Mouse (Mus musculus) embryo, embryonic 11 days (tissue): ENCODE results near the gene Ykt6.

Experiments
- DNase-seq: peaks from one replicate; pipeline ENCODE4 v3.0.0-alpha.2; 2015

The Ykt6 gene

DNA sequence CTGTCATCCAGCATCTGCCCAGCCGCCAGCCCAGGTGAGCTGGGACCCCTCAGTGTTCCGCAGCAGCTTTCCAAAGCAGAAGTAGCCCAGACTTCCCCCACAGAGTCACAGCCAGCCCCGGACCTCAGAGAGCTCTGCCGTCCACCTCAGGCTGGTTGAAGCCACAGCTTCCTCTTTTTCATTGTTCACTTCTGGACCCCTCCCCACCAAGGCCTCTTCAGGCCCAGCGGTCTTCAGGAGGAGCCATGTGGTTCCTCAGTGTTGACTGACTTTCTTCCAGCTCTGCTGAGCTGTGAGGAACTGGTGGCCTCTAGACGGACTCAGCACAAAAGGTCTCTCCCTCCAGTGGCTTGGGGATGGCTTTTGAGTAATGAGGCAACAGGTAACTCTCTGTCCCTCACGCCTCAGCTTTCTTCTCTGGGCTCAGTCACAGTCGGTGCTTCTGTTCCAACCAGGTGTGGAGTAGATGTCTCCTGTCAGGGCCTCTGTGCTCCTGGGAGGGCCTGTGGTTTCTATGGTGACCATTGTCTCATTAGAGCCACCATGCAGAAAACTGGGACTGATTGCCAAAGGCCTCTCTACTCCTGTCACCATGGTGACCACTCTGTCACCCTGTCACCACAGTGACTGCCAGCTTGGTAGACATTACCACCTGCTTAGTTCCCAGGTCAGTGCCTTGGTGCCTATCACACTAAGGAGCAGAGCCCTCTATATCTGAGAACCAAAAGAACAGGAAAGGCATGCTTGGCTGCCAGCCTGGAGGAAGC lies 5.7 kb upstream of the Ykt6 start, which contains the start of gene Gck:
Gene Gck, minus strand, starts transcription at position 496 of the 767 bp plus-strand sequence.
- DNase-seq = no peak

DNA sequence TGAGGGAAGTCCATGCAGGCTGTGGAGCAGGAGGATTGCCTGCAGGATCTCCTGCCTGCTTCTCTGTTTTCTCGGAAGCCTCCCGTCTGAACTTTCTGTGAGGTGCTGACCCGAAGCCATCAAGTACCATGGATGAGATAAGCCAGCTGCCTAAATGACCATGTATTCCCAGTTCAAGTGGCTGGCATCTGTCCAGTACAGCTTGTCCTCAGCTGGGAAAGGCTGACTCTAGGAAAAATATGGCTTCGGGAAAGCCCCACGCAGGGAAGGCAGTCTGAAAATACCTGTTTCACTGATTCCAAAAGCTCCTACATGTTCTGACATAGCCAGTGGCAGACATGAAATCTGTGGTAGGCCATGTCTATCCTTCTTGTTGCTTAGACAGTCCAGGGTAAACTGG lies 3.0 kb upstream of the Ykt6 start:
- no peak for DNase-seq

DNA sequence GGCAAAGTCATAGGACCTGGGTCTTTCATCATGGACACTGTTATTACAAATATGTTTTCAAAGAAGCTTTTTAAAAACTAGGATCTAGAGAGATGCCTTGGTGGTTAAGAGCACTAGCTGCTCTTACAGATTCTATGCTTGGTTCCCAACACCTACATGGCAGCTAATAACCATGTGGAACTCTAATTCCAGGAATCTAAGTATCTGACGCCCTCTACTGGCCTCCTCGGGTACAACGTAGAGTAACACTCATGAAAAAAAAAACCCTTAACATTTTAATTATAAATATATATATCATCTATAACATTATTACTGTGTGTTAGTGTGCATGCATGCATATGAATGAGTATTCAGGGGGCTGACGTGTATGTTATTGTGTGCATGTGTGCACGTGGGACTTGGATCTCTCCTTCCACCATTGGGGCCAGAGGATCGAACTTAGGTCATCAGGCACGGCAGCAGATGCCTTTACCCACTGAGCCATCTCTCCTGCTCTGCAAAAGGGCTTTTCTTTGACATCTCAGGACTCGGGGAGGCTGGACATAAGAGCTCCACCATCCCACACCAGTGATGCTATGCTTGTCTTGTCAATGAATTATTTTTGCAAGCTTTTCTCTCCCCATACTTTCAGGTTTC lies 2.2 kb upstream of the Ykt6 start:
- peak; percentile 72 for DNase-seq

DNA sequence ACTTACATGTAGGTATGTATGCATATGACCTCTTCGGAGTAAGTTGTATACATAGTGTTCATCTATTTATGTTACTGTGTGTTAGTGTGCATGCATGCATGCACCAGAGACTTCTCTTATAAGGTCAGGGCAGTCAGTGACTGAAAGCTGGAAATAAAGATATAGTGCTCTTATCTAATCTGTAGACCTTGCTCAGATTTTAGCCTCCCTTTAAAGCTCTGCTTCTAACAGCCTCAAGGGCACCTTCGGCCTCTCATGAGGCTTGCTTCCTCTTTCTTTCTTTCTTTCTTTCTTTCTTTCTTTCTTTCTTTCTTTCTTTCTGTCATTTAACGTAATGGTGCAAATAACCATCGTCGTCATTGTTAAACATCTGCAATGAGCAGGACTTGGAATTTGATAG lies 1.1 kb upstream of the Ykt6 start:
- DNase-seq = no peak

DNA sequence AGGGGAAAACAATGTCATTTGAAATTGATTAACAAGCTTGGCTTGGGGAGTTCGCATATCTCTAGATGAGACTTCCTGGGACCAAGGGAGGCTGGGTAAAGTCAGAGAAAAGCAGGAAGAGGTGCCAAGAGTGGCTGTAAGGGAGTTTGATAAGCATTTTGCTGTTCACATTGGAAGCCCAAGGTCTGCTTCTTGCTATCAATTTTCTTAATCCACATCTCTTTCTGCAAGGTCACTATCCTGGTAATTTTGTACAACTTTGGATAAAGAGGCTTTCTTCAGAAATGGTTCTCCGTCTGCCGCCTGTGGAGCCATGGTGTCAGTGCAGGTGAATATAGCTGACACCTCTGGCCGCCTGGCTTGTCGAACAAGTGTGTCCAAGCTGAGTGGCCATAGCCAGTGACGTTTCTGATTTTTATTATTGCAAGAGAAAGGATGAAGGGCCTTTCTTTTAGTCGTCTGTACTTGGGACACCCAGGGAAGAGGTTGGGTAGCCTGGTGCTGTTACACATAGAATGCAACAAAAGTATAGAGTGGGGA lies 458 bp upstream of the Ykt6 start:
- peak; percentile 70 for DNase-seq

DNA sequence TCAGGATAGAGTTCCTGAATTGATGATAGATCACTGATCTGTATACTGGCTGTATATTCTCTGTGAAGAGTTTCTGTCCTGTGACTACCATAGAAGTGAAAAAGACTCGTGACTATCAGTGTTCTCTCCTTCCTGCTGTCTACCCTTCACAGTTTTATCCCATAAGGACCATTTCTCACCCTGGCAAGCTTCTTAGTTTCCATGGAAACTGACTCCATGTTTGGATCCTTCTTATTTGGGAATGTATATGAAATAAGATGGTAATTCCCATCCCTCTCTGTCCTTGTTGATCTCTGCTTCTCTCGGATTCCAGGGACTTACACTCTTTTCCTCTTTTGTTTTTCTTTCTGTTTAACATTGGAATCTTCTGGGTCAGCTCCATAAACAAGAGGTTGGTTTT lies 4.6 kb downstream of the Ykt6 start:
- no peak for DNase-seq

DNA sequence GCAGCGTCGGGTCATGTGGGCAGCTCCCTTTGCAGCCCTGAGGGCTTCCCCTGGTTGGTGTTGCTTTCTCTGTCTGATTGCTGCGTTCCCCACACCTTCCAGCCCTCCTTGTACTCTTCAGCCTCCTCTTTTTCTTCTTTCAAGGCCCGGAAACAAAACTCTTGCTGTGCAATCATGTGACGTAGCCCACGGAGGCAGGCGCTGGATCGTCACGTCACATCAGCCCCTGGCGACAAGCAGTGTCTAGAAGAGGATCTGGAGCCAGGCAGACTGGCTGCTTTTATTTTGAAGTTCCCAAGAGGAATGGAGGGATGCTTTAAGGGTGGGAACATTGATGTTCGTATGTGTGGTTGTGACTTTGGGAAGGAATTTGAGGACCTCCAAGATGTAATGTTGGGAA lies 10.4 kb downstream of the Ykt6 start:
- no peak for DNase-seq

DNA sequence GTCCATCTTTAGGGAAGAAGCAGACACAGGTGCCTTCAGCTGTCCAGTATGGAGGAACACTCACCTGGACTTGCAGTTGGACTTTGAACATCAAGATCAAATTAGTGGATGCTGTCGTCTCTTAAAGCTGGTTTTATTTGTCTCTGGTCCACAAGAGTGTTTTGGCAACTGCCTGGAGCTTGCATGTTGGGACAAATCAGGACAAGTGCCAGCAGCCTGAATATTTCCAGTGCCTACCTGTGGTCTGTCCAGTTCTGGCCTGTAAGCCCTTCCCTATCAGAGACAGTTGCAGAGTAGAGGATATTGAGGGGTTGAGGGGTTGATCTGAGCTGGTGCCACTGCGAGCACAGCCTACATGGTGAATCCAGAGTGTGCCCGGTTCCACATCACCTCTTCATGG lies 11.3 kb downstream of the Ykt6 start:
- DNase-seq = no peak

DNA sequence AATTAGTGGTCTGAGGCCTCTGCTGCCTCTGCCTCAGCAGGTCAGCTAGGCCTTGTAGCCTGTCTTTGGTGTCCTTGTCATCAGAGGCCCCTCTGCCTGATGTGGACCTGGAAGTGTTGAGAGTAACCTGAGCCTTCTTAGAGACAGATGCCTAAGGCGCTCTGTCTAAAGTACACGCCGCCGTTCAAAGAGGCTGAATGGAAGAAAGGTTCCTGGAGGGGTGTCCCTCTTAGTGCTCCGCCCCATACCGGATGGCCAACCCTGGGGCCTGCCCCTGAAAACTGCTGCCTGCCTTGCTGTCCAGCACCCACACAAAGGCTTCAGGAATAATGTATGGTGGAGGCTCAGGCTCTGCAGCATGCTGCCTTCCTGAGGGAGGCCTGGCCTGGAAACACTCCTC lies 12.7 kb downstream of the Ykt6 start:
- no peak for DNase-seq

DNA sequence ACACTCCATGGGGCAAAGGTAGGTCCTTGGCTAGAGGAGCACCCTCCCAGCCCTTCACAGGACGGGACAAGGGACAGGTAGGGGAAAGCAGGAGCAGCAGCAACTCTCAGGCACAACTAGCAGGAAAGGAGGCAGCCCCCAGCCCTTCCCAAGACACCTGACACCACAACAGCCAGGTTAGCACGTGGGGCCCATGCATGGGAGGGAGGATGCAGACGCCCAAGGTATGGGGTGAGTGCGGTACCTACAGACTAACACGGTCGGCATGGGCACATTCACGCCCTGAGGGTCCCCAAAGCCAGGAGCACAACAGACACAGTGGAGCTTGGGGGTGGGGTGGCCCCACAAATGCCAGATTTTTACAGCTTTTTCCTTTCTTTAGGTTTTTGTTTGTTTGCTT lies 15.7 kb downstream of the Ykt6 start:
- DNase-seq = no peak

DNA sequence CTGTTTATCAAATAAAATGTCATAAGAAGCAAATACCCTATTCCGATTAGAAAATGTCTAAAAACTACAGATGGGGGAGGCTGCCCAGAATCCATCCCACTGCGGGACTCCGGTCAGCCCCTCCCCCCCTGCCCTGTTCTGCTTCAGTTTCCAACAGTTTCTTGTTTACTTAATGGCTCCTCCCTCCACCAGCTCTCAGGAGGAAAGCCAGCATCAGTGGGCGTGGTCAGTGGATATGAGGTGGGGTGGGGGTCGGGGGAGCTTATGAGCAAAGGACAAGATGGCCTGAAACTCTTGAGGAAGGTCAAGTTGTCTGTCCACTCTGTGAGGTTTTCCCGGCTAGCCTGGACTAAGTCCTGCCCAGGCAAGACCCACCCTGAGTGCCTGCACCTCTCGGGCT lies 17.7 kb downstream of the Ykt6 start:
- DNase-seq = peak; percentile 53

DNA sequence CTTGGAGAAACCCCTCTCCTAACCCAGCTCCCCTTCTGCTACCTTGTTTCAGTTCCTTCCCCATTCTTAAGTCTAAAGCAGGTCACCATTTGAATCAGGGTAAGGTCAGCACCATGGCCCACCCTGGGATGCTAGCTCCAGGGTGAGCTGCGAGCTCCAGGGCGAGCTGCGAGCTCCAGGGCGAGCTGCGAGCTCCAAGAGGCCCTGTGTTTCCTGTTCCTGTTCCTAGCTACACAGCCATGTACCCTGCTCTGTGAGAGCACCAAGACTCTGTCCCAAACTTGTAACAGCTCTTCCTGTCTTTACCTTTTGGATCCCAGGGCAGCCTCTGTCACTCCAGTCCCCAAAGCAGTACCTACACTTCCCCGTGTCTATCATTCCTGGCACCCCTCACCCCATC lies 18.6 kb downstream of the Ykt6 start:
- no peak for DNase-seq

DNA sequence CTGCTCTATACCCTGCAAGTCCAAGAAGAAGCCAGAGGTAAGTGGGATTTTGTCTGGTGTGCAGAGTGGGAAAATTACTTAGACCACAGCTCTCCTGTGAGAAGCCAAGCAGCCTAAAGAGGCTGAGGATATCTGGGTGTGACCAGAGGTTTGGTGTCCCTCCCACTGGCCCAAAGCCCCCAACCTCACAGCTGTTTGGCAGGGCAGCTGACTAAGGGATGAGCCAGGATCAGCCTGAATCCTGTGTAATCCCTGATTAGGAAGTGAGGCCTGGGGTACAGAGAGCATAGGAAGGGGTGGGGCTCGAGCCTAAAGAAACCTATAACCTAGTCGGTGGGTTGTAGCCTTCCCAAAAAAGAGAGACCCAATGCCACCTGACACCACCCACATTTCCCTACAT lies 19.6 kb downstream of the Ykt6 start:
- no peak for DNase-seq

DNA sequence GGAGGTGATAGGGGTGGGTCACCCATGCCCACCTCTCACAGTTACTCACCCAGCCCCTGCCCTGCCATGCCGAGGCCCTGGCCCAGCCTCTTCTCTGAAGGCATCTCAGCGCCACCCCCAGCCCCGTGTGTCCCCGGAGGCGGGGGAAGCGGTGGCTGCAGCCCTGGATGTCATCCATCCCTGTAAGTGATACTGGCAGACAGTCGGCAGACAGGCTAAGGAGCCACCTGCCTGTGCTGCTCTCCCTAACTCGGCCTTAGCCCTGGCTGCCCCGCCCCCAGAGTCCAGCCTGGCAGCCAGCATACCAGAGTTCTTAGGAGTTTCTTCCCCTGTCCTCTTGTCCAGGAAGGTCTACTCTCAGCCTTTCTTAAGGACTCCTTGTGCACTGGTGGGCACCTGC lies 20.6 kb downstream of the Ykt6 start:
- DNase-seq = no peak

DNA sequence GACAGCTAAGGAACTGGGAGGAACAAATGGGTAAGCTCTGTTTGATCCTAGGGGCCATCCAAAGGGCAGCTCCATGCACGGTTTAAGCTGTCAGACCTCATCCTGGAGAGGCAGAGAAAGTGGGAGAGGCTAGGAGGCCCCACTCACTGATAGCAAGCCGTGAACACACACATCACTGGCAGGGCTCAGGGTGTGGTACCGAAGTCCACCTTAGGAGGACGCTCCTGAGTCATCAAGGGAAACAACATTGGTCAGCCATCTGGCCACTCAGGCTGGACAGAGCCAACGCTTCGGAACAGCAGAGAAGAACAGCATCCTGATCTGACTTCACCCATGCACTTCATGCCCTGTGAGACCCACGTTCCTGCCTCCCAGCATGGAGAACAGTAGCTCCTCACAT lies 23.6 kb downstream of the Ykt6 start:
- no peak for DNase-seq

DNA sequence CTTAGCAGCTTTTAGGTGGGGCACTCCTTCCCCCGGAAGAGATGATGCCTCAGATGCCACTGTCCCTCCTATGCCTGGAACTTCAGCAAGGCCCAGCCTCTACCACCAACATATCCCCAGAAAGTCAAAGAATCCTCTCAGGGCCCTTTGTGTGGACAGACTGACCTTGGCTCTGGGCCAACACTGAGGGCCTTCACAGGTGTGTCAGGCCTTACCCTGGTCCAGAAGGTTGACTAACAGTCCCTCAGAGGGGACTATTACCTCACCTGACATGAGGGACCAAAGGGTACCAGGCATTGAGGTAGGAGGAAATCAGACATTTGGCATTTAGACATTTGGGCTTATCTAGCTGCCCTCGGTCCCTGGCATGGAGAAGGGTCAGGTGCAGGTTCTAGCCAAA lies 24.6 kb downstream of the Ykt6 start:
- DNase-seq = no peak

DNA sequence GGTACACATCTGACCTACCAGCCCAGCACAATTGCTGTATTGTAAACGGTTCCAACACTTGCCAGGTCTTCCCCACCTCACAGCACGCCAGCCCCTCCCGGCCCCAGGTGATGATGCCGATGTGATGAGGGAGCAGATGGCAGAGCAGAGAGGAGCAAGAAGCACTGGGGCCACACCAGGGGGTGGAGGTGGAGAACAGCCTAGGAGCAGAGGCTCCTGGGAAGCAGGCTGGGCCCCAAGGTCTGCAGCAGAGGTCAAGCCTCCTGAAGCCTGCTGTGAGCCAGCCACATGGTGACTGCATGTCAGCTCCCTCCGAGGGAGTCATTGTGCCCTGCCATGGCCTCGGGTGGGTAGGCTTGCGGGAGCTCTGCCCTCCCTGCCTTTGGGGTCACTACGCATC lies 25.1 kb downstream of the Ykt6 start:
- no peak for DNase-seq

DNA sequence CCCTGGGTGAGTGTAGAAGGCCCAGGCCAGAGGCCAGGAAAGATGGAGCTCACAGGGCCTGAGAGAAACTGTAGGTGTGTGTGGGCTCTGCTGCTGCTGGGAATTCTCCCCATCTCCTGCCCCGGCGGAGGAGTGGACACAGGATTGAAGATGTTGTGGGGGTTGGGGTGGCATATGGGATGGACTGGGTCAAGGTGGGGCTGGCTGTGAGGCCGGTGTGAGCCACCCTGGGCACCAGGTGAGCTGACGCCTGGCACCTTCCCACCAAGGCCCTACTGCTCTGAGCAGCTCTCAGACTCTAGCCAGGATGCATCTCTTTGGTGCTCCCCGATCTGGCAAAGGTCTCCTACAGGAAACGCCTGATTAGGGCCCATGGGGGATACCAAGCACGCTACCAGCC lies 25.8 kb downstream of the Ykt6 start:
- DNase-seq = no peak

DNA sequence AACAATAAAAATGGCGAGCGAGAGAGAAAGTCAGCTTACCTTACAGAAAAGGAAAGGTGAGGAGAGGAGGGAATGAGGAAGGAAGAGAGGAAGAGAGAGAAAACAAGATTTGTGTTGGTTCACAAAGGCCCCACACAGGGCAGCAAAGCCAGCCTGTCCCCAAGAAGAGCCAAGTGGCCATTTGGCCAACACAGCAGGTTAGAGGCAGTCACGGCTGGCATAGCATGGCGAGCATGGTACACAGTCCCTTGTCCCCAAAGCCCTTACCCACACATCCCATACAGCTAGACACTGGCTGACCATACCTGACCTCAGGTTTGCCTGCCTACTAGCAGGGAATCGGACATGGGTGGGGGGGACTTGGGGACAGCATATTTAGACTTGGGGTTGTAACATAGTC lies 28.1 kb downstream of the Ykt6 start:
- DNase-seq = no peak

DNA sequence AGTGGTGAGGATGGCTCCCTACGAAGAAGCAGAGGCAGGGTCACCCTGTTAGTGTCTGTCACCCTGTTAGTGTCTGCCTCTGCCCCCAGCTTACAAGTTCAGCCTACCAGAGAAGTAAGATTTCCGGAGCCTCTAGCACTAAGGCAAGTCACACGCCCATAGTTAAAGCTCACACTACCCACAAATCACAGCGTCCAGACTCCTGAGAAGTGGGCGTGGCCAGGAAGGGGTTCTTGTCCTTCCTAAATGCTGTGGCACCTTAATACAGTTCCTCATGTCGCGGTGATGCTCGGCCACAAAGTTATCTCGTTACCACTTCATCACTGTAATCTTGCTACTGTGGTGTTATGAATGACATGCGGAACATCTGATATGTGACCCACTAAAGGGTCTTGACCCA lies 32.6 kb downstream of the Ykt6 start:
- no peak for DNase-seq

DNA sequence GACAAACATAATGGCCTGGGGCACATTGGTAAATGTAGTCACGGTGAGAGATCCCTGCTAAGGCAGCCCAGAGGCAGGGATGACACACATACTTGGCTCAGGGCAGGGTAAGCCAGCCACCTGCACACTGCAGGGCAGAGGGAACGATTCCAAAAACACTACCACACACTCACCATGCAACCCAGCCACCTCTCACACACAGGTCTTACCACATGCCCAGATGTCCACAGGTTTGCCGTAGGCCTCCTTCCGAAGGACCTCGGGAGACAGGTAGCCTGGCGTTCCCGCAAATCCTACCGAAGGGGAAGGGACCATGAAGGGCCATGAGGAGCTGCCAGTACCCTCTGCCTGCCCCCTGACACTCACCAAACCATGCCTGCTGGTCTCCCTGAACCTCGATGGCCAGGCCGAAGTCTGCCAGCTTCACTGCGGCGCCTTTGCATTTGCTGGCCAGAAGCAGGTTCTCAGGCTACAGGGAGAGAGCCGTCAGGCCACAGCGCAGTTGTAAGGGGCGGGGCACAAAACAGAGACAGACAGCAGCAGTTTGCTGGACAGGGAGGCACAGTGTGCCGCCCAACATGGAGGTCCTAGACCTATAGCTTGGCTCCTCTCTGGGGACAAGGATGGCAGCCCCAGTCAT lies 34.6 kb downstream of the Ykt6 start:
- no peak for DNase-seq

DNA sequence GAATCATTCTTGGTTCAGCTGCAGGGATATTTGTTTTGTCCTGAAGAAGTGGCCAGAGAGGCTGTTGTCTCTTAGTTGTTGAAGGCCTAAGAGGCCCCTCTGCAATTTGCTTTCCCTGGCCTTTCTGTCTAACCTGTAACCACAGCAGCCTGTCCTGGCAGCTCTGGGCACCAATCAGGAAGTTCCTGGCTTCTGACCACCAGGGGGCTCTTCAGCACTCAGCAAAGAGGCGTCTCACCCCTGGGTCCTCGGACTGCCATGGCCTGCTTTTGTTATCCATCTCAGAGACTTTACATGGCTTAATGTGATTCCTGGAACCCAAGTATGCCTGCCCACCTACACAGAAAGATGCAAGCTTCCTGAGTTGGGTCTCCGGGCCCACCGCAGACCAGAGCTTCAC lies 35.4 kb downstream of the Ykt6 start:
- peak; percentile 82 for DNase-seq

DNA sequence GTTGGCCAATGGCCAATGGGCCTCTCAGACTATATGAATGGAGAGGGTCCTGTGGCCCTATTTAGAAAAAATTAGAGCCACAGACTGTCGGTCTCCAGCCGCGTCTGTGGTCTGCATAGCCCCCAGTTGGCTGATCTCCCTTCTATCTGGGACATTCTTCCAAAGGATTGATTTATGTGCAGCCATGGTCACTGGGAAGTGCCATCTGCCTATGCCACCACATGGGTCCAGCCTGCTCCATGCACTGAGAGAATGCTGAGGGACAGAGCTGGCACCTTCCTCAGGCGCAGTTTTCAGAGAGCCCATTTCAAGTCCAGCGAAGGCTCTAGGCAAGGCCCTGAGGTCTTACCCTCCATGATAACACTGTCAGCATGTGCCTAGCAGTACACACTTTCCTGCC lies 38.7 kb downstream of the Ykt6 start:
- DNase-seq = no peak

DNA sequence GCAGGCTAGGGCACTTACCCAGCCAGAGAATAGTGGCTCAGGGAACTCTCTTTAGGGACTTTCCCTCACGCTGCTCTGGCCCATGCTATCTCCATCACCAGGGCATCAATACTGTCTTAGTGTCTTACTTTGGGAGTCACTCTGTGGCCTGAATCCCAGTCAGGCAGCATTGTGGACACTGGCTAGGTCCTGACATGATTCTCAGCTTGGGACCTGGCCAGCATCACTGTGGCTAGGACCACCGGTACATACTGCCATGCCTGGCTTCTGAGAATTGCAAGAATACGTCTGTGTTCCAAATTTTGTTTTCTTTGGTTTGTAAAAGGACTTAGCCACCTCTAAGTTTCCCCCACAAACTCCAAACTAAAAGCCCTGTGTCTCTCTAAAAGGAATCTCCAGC lies 39.4 kb downstream of the Ykt6 start:
- DNase-seq = no peak
